Mouse (Mus musculus) embryonic fibroblast, embryonic 13.5 days (primary cell): Measurements from ENCODE around the gene Cul3.

Experiments used
- CTCF ChIP-seq: IDR thresholded peaks from 2 replicates; pipeline ENCODE4 v1.5.1; 2011; ENCODE audit warnings: mild to moderate bottlenecking, control low read depth, low read length, moderate library complexity, borderline replicate concordance; ENCODE audit not compliant: insufficient read depth
- POLR2A ChIP-seq: IDR thresholded peaks from 2 replicates; pipeline ENCODE4 v1.6.1; 2011; ENCODE audit warnings: low read depth, mild to moderate bottlenecking, control low read depth, low read length, moderate library complexity

- TF ChIP-seq POLR2A (no peak), CTCF (no peak)
These were observed 81.6 kb downstream of the Cul3 start for GRCm38 (mm10) chr1:80258632-80259031.
